Mouse (Mus musculus) liver, postnatal 0 days (tissue): Measurements from ENCODE around the gene Pmfbp1.

Source experiments
- CTCF ChIP-seq: sonication (generic); IDR thresholded peaks from 2 replicates; pipeline ENCODE4 v1.5.1; 2016; ENCODE audit warnings: antibody characterized with exemption, low read depth
- EP300 ChIP-seq: IDR thresholded peaks from 2 replicates; pipeline ENCODE4 v1.6.1; 2016; ENCODE audit warnings: antibody characterized with exemption, low read depth, mild to moderate bottlenecking

GRCm38 (mm10) chr8:109544049-109544448 lies 50.2 kb downstream of the Pmfbp1 start:
- no peak for TF ChIP-seq CTCF
- no peak for TF ChIP-seq EP300
